Mouse (Mus musculus) spleen, postnatal 14 days (tissue): ENCODE measurements around the gene Zfp362.
A peak's percentile ranks its signal among the peaks of the same experiment; 100 is the strongest.

Experiments used
- DNase-seq, 2 experiments: peaks; one replicate each; pipeline ENCODE4 v3.0.0; 2021 to 2022; ENCODE audit warnings: low spot score in 2 of 2

The Zfp362 gene

DNA sequence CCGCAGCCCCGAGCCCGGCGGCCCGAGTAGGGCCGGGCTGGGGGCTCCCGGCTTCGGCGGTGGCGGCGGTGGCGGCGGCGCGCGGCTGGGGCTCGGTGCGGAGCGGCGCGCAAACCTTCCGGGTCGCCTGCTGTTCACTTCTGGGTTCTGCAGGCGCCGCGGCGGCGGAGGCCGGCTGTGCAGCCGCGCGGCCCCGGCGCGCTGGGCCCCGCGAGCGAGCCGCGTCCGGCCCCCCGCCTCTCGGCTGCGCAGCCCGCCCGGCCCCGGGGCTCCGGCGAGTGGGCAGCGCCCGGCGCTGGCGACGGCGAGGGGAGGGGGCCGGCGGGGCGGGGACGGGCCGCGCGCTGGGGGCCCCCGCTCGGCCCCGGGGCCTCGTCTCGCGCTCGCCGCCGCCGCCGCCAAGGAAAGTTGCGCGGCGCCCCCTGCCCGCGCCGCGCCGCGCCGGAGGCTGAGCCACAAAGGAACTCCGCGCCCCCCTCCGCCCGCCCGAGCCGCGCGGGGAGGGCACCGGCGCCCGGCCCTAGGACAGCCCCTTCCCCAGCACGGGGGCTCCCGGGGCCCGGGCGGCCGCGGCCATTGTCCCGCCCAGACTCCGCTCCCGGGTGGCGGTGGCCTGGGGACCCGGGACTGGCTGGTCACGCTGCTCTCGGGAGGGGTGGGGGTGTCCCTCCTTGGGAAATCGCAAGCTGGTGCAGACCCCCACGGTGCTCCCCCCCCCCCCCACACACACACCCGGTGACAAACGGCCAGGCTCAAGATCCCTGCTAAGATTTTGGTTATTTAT lies at the start of gene Zfp362:
Zfp362 (minus strand) TSS at position 3 of the 784 bp plus-strand sequence.
- DNase-seq = peak in 1 of 2 experiments; percentile 56

DNA sequence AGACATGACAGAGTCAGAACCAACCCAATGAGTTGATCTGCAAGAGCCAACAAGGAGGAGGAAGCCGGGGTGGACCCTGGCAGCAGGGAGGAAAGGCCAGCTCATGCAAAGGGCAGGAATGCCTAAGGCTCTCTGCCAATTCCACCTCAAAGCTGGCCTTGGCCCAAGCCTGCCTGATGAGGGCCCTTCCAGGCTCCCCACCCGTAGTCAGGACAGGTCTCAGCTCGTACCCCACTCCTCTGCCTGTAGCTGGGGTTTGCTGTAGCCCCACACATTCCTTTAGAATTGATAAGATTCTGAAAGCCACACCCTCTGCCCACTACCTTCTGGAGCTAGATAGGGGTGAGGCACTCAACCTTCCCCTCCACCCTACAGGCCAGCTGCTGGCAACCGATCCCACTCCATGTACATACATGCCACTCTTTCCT lies 49.8 kb upstream of the Zfp362 start:
- DNase-seq = peak; percentile 21 to 45

DNA sequence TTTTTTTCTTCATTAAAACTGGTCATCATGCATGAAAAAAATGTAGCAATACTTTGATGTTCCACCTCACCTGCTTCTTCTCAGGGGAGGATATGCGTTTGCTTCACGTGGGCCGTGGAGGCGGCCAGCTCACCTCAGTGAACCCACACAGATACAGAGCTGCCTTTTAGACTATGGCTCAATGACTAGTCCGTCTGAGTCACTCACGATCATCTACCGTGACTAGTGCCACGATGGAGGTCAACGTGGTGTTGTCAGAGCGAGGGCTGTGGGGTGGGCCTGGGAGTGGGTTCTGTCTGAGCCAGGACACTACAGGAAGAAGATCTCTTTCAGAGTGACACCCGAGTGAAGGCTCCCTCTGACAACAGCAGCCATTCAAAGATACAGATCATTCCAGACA lies 47.3 kb upstream of the Zfp362 start:
- DNase-seq = no peak

DNA sequence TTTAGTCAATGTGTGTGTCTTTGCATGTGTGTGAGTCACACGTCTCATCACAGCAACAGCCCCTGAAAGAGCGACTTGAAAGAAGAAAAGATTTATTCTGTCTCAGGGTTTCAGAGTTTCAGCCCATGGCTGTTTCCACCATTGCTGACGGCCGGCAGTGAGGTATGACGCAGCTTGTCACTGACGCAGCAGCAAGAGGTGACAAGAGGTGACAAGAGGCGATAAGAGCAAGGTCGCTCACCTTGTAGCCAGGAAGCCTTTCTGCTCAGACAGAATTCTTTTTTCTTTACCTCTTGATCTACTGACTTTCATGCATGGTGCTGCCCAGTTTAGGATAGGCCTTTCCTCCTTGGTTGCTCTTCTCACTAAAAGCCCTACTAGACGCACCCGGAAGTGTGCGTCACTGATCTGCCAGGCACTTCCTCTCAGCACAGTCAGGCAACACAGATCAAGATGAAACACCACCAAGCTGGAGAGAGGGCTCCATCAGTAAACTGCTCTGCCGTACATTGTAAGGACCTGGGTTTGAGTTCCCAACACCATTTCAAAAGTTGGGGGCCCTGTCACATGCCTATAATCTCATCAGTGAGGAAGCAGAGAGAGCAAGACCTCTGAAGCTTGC lies 46.5 kb upstream of the Zfp362 start:
- no peak for DNase-seq

DNA sequence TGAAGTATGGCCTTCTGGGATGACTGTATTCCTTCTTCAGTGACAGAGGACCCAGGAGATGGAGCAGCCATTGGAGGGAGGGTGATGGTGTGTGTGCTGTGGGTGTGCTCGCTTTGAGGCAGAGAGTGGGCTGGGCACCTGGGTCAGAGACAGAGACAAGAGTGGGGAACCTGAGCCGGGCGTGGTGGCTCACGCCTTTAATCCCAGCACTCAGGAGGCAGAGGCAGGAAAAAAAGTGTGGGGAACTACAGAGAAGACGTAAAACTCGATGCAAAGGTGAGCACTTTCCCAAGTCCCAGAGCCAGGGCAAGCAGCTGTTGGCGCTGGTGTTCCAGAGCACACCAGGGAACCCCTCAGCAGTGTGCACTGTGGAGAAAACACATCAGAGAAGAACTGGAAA lies 43.8 kb upstream of the Zfp362 start:
- no peak for DNase-seq

DNA sequence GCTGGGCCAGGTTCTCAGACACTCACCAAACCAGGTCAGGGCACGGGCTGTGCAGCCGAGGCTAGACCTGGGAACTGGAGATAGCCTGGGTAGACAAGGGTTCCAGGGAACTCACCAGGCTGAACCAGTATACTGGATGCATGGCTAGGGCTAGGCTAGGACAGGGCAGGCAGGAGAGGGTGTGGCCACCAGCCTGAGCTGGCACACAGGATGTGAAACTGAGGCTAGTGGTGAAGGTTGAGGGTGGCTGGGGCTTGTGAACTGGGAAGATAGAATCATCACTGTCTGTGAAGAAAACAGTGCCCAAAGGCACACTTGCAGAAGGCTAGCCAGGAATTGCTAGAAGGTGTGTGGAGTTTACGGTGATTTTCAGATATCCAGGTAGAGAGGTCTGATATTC lies 43.1 kb upstream of the Zfp362 start:
- DNase-seq = no peak

DNA sequence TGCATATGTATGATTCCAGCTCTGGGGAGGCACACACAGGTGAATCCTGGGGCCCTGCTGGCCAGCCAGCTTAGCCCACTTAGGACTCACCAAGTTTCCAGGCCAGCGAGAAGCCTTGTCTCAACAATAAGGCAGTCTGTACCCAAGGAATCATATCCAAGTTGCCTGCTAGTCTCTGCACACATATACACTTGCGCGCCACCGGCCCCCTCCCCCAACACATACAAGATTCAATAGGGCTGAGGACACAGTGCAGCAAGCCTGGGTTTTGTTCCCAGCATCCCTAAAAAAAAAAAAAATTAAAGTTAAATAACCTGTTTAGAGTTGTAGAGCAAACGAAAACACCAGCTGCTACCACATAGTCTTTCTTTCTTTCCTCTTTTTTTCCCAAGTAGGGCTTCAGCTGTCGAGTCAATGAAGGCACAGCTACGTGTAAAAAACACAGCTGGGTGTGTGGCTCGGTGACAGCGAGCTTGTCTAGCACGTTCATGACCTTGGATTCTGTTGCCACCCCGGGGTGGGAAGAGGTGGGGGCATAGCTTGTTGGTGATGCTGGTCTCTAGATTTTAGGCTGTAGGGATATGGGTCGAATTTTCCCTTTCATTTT lies 39.6 kb upstream of the Zfp362 start:
- DNase-seq = no peak

DNA sequence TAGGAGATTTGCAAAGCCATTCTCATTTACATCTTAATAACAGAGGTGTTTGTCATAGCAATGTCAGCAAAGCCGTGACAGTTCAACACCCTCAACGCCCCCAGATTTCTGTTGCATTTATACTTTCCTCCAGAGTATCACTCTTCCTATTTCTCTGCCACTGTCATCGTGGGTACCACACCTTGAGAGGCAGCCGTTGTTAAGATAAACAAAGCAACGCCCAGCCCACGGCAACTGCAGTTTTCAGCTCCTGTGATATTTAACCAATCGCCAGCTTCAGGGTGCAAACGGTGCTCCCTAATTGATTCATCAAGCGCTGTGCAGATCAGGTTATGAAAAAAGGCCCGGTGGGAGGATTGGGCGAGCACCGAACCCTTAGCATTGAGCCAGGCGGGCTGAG lies 38.7 kb upstream of the Zfp362 start:
- DNase-seq = no peak

DNA sequence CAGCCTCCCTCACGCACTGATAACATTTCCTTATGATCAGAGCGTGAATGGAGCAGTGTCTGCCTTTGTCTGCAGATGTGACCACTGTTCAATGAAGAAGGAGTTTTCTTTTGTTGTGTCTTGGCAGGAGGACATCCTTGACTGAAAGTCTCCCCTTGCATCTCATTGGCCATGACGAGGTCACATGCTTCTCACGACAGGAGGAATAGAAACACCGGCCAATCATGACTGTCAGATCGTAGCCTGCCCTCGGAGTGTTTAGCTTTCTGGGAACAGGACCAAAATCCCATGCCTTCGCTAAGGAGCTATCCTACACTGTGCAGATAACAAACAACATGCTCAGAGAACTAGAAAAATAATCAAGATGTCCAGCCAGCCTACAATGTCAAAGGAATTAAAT lies 35.4 kb upstream of the Zfp362 start:
- no peak for DNase-seq

DNA sequence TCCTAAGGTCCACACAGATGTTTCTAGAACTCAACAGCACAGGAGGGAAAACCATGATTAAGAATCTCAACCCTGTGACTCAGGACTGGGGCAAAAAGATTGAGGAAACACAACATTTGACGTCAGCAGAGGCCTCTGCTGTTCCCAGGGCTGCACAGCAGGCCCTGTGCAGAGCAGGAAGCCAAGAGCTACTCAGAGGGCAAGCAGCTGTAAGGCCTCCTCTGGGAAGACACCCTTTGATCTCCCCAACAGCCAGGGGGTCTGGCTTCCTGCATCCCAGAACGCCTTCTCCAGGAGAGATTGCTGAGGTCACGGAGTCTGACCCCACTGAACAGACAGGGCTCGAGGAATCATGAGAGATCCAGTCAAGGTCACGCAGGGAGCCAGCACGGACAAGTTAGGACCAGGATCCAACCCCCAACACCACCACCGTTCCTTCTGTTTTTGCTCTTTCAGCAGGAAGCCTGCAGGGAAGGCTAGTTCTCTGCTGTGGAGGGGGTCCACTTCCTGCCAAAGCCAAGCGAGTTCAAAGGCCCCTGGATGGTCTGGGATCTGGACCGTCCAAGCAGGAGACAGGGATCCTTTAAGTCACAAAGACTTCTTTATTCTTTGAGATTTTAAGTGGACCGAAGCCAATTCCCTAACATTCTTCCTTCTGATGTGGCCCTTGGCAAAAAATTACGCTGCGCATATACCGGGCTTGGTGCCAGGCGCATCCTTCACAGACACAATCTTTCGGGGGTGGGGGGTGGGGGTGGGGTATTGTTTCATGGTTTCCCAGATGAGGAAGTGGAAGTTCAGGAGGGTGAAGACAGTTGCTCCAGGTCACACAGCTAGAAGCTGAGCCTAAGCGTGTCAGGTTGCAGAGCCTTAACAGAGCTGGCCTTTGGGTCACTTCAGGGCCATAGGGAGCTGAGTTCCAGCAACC lies 34.2 kb upstream of the Zfp362 start:
- DNase-seq = no peak

DNA sequence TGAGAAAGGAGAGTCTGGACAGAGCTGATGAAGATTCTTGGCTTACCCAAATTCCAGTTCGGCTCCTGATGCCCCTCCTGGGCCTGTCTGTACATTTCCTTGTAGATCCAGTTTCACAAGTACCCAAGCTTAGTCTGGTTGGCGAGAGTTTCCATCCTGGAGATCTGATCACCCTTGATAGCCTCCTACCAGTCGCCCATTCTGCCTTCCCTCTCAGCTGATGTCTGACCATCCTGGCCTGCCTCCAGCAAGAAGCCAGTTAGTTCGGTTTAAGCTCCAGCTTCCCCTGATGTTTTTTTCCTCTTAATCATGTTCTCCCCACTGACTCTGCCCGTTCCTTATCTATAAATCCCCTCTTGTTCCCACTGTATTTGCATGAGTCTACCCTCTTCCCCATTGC lies 32.4 kb upstream of the Zfp362 start:
- no peak for DNase-seq

DNA sequence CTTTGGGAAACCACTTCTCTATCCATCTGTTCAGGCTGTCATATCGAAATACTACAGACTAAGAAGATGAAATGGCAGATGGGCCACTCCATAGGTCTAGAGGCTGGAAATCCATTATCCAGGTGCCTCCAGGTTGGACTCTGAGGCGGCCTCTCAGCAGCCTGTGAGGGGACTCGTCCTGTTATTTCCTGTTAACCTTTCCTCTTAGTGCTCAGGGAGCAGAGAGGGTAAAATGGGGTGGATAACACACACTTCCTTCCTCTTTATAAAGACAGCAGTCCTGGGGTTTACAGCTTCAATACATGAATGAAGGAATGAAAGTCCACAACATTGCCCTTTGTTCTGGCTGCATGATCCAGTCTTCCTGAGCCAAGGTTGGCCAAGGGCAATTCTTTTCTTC lies 18.3 kb upstream of the Zfp362 start:
- no peak for DNase-seq

DNA sequence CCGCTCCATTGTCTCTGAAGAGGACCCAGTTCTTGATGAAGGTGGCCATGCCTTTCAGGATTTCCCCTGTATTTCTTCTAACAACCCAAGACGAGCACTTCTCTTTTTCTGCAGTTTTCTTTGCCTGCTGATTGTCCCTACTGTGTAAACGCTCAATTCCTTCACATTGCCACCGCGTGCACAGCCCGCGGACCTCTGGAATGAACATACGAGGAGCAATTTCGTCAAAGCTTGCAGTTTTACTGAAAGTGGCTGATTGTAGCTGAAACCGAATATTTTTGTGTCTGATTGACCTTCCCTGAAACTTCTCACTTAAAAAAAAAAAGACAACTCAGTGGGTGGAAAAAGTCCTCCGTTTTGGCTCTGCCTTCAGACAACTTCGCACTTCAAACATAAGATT lies 14.7 kb upstream of the Zfp362 start:
- no peak for DNase-seq

DNA sequence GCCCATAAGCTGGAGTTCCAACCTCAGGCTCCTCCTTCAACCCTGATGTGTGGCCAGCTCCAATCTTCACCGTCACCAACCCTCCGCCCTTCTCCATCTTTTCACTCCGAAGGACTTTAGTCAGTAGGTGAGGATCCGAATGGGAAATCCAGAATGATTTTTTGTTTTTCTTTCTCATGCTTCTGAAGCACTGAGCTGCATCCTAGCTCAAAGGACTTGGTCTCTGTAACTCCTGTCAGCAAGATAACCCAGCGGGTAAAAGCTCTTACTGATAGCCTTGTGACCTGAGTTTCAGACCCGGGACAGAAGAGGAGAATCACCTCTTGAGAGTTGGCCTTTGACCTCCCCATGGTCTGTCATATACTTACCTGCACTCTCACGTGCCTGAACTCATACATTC lies 11.2 kb upstream of the Zfp362 start:
- no peak for DNase-seq

DNA sequence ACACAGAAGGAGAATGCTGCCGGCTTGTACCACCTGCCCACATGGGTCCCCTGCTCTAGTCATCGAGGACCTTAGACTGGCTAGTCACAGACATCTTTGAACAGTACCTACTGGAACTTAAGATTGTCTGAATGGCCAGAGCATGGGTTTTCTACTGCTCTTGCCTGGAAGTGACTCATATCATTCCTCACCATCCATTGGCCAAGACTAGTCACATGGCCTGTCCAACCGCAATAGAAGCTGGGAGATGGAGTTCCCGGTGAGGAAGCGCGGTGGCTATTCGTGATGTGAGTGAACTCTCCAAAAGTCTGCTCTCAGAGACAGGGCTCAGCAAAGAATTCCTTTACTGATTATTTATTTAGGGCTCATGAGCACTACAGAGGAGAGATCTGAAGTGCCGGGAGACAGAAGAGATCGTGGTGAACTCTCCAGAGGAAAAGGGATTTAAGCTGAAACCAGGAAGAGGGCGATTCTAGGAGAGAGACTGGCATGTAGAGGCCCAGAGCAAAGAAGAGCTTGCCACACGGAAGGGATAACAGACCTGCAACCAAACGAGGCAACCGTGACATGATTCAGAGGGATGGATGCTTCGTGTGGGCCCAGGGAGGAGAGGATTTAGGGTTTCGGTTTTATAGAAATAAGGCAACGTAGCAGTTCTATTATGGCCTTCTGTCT lies 5.7 kb upstream of the Zfp362 start:
- DNase-seq = peak; percentile 38 to 60

DNA sequence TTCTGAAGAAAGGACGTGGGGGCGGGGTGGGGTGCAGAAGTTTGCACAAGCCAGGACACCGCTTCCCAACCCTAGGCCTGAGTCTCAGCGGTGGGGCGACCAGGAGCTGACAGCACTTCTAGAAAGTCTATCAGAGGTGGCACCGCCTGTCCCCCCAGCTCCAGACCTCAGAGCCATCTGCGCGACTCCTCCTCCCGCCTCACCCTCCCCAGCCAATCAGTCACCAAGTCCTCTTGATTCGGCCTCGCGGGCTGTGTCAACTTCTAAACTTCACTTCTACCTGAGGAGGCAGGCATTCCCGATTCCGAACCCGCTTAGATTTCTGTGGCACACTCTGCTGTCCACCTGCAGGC lies 958 bp upstream of the Zfp362 start:
- DNase-seq = peak; percentile 56 to 60

DNA sequence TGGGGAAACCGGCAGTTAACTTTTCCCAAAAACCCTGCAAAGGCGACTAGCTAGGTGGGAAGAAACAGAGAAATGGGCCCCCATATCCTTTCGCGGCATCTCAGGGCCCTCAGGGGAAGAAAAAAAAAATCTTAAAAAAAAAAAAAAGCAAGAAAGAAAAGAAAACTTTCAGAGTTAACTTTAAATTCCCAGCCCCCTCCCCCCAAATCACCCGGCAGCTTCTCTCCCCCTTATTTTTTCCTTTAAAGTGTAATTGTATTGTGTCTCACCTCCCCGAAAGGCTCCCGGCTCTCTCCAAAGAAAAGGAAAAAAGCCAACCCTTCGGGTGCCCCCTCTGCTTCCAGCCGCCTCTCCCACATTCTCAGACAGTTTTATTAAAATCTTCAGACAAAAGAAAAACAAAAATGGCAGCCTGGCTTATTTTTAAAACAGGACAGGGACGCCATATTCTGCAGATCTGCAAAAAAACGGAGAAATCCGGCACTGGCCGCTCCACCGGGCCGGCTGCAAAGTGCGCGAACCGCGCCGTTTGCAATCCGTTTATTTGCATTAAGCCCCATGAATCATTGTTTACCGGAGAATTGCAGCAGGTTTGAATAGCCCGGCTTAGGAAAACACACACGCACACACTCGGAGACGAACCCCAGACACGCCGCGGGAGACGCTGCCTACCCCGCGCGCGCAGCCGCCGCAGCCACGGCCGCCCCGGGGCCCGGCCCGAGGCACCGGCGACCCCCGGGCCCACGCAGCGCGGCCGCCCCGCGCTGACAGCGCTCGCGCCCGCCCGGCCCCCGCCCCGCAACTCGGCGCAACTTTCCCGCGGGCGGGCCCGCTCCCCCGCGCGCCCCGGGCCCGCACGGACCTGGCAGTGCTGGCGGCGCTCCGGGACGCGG lies 449 bp downstream of the Zfp362 start:
- no peak for DNase-seq

DNA sequence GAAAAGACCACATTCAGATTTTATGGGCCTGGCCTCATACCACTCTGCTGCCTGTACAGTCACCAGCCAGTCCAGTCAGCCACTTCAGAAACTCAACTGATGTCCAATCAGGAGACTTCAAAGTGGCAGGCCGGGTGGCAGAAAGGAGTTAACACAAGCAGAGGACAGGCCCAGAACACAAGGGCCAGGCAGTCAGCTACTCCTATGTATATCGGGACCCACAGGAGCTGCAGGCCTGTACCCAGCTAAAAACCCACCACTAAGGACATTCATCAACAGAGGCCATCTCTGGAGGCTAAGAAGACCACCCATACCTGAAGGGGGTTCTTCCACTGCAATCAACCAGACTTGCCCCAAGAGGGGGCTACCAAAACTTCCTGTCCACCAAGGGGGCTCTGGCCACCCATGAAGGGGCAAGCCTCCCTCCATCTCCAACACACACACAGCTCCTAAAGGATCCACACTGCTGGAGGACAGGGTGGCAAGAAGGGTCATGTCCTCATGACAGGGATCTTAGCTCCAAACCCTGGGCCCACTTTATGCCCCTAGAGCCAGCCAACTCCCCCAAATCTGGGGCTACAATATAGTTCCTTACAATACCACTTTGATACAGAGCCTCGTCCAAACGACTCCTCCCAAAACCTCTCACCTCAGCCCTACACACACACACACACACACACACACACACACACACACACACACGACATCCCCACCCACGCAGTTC lies 1.3 kb downstream of the Zfp362 start:
- no peak for DNase-seq

DNA sequence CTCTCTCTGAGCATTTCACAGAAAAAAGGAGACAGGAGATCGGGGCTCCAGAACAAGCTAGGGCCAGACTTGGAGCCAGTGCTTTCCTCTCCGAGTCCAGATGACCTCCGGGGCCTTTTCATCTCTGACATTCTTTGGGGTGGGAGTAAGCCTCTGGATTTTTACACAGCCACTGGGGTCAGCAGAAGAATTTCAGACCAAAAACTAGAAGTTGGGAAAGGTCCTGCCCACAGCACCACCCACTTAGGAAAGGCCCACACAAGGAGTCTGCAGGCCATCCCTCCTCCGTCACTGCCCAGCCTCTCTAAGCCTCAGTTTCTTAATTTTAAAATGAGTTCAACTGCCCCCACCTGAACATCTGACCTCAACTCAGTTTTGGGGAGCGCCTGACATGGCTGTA lies 2.3 kb downstream of the Zfp362 start:
- no peak for DNase-seq
